Mouse (Mus musculus) ES-E14 (cell line): ENCODE results near the gene Nnmt.

Experiments used
- CHD2 ChIP-seq: IDR thresholded peaks from 2 replicates; pipeline ENCODE4 v1.6.1; 2014; ENCODE audit warnings: mild to moderate bottlenecking, low read depth, low read length, inconsistent platforms
- HCFC1 ChIP-seq: IDR thresholded peaks from 2 replicates; pipeline ENCODE4 v1.6.1; 2012; ENCODE audit warnings: low read length, inconsistent platforms, borderline replicate concordance; ENCODE audit not compliant: insufficient read depth
- MAFK ChIP-seq: IDR thresholded peaks from 2 replicates; pipeline ENCODE4 v1.6.1; 2014; ENCODE audit warnings: mild to moderate bottlenecking, low read depth, low read length, inconsistent platforms; ENCODE audit not compliant: insufficient read depth
- ZC3H11A ChIP-seq: IDR thresholded peaks from 2 replicates; pipeline ENCODE4 v1.6.1; 2012; ENCODE audit warnings: low read depth, mild to moderate bottlenecking, inconsistent platforms, low read length, borderline replicate concordance

DNA sequence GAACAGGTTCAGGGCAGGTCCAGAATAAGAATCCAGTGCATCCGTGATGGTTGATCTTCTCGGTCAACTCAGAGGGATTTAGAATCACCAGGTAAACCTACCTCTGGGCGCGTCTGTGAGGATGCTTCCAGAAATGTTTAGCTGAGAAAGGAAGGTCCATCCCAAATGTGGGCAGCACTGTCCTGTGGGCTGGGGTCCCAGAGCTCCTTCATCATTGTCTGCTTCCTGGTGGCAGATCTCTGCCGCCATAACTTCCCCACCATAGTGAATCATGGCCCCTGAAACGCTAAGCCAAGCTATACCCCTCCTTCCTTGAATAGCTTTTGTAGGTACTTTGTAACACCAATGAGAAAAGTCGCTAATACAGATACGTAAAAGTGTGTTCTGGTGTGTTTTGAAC lies 36.7 kb upstream of the Nnmt start:
- TF ChIP-seq HCFC1 = no peak
- TF ChIP-seq ZC3H11A = no peak
- no peak for TF ChIP-seq MAFK
- no peak for TF ChIP-seq CHD2
